ENCODE assay signal across 13 mouse cellular contexts in genomic region chr5:110562741-110563326, GRCm38 (mm10). TPM values are rescaled to one million over a fixed set of nuclear protein-coding genes. Genes with fewer than 3 reads are reported as not detected.
DNase-seq lines count a peak whose midpoint lies in the region; ATAC-seq and TF ChIP-seq lines count a peak whose summit lies in the region.
"Had no signal": no experiment of that assay in that cellular context is flagged by ENCODE, and none has a peak within 500 bp of the region (broad histone marks: within the 10 kb centered on the region; RNA-seq: fewer than 3 reads in every experiment).

No protein-coding gene starts in this region.

- intact Hi-C loops in heart, postnatal 10 days (cut with DNase I): no loop called here

- no peak overlapping the region for H3K27ac ChIP-seq in midbrain, postnatal 0 days (ENCODE audit: low read depth, low read length)
- H3K27ac ChIP-seq in midbrain, embryonic 16.5 days (ENCODE audit: low read length): no peak overlapping the region
- no peak overlapping the region for H3K27ac ChIP-seq in heart, embryonic 11.5 days (ENCODE audit: low read depth, low read length)
- H3K27ac ChIP-seq: liver, embryonic 13.5 days; stomach, embryonic 15.5 days had no signal

- H3K9ac ChIP-seq in midbrain, postnatal 0 days (replicated peaks; ENCODE audit: low read length, poor library complexity, severe bottlenecking): no peak overlapping the region
- H3K9ac ChIP-seq in midbrain, embryonic 16.5 days (ENCODE audit: low read depth, low read length): no peak overlapping the region
- H3K9ac ChIP-seq in heart, embryonic 11.5 days (ENCODE audit: low read depth, low read length): no peak overlapping the region
- H3K9ac ChIP-seq: liver, embryonic 13.5 days; stomach, embryonic 15.5 days had no signal

- no peak overlapping the region for H3K4me3 ChIP-seq in midbrain, postnatal 0 days (ENCODE audit: low read depth, low read length)
- H3K4me3 ChIP-seq in midbrain, embryonic 16.5 days (ENCODE audit: low read depth, low read length): no peak overlapping the region
- no peak overlapping the region for H3K4me3 ChIP-seq in heart, embryonic 11.5 days (ENCODE audit: low read depth, low read length)
- H3K4me3 ChIP-seq: liver, embryonic 13.5 days; stomach, embryonic 15.5 days had no signal

- H3K36me3 ChIP-seq in midbrain, postnatal 0 days (ENCODE audit: insufficient read depth, low read length): 0 out of 2 replicates have a peak, but pooled peaks cover 4% of the 10 kb centered on the region
- H3K36me3 ChIP-seq in midbrain, embryonic 16.5 days (ENCODE audit: control insufficient read depth, insufficient read depth, low read length): no peaks in the 10 kb centered on the region
- no peaks in the 10 kb centered on the region for H3K36me3 ChIP-seq in heart, embryonic 11.5 days (ENCODE audit: control insufficient read depth, insufficient read depth, low read length)
- H3K36me3 ChIP-seq: liver, embryonic 13.5 days; stomach, embryonic 15.5 days had no signal

- no peak overlapping the region for H3K4me2 ChIP-seq in midbrain, postnatal 0 days (ENCODE audit: low read depth, low read length, poor library complexity, severe bottlenecking)
- no peak overlapping the region for H3K4me2 ChIP-seq in midbrain, embryonic 16.5 days (ENCODE audit: low read length)
- H3K4me2 ChIP-seq in heart, embryonic 11.5 days: no peak overlapping the region
- H3K4me2 ChIP-seq: liver, embryonic 13.5 days; stomach, embryonic 15.5 days had no signal

- H3K9me3 ChIP-seq in midbrain, postnatal 0 days (ENCODE audit: low read length): no peaks in the 10 kb centered on the region
- H3K9me3 ChIP-seq in midbrain, embryonic 16.5 days (replicated peaks; ENCODE audit: control insufficient read depth, low read length, poor library complexity, severe bottlenecking): no peaks in the 10 kb centered on the region
- no peaks in the 10 kb centered on the region for H3K9me3 ChIP-seq in heart, embryonic 11.5 days (replicated peaks; ENCODE audit: control insufficient read depth, low read length)
- H3K9me3 ChIP-seq: liver, embryonic 13.5 days; stomach, embryonic 15.5 days had no signal

- no peaks in the 10 kb centered on the region for H3K27me3 ChIP-seq in midbrain, postnatal 0 days (ENCODE audit: insufficient read depth, low read length)
- H3K27me3 ChIP-seq in midbrain, embryonic 16.5 days (ENCODE audit: control insufficient read depth, insufficient read depth, low read depth, low read length): no peaks in the 10 kb centered on the region
- no peaks in the 10 kb centered on the region for H3K27me3 ChIP-seq in heart, embryonic 11.5 days (ENCODE audit: control insufficient read depth, insufficient read depth, low read length)
- H3K27me3 ChIP-seq: liver, embryonic 13.5 days; stomach, embryonic 15.5 days had no signal

- peak; percentile 69 for DNase-seq in midbrain, postnatal 0 days (ENCODE audit: low spot score)
- DNase-seq in frontal cortex, adult 2 months (ENCODE audit: extremely low spot score in 1 of 2, low spot score in 1 of 2): peak; percentile 93
- DNase-seq in left cerebral cortex, adult 18-20 months (ENCODE audit: low spot score in 2 of 2): peak; percentile 89 to 94
- DNase-seq in telencephalon, adult 2 months (ENCODE audit: low read depth, low spot score): peak; percentile 96
- no peak for DNase-seq in heart, postnatal 10 days
- DNase-seq in thymus, postnatal 10 days (ENCODE audit: low spot score in 2 of 2): no peak
- DNase-seq: liver, embryonic 13.5 days had no signal

- no peak for ATAC-seq in midbrain, postnatal 0 days (ENCODE audit: low FRiP score)
- ATAC-seq in midbrain, embryonic 16.5 days: no peak
- ATAC-seq in heart, embryonic 11.5 days (replicated peaks; ENCODE audit: insufficient number of reproducible peaks, low FRiP score, low TSS enrichment): no peak
- ATAC-seq: CD4-positive, CD25-positive, alpha-beta regulatory T cell, adult 4 months had no signal

- H3K4me1 ChIP-seq in midbrain, postnatal 0 days (ENCODE audit: insufficient read depth, low read length): no peaks in the 10 kb centered on the region
- no peaks in the 10 kb centered on the region for H3K4me1 ChIP-seq in midbrain, embryonic 16.5 days (ENCODE audit: control insufficient read depth, insufficient read depth, low read length)
- H3K4me1 ChIP-seq in heart, embryonic 11.5 days (ENCODE audit: control insufficient read depth, insufficient read depth, low read length): no peaks in the 10 kb centered on the region
- H3K4me1 ChIP-seq: stomach, embryonic 15.5 days had no signal

- 82% methylated on average over 16 of the region's 16 CpGs for WGBS in midbrain, postnatal 0 days
- 88% methylated on average over 16 of the region's 16 CpGs for WGBS in midbrain, embryonic 16.5 days
- 67% methylated on average over 16 of the region's 16 CpGs for WGBS in heart, embryonic 11.5 days (ENCODE audit: insufficient replicate concordance)

- TF ChIP-seq CTCF in midbrain, postnatal 0 days (IDR thresholded peaks at IDR 0.05): no peak

RNA-seq across cellular contexts. Expression of gene Galnt9, which starts 18.7 kb away (rescaled TPM):
- total RNA-seq in midbrain, postnatal 0 days (2014; rRNA removed): 29.7 and 34.0 TPM in 2 replicates
- polyA plus RNA-seq in midbrain, postnatal 0 days (2015; fragmentation: Nextera tagmentation; extraction: Ambion mirVana): 21.4 and 23.1 TPM in 2 replicates
- 22.5 and 23.1 TPM in 2 replicates for polyA plus RNA-seq in midbrain, embryonic 16.5 days (2015; fragmentation: Nextera tagmentation; extraction: Ambion mirVana)
- polyA plus RNA-seq in frontal cortex, adult 2 months (2012; rRNA removed): 43.8 and 52.2 TPM in 2 replicates
- total RNA-seq in left cerebral cortex, adult 18-20 months (2021): 100 to 1,000 TPM in 1 of 2 experiments, 10 to 100 TPM in 1; 87.0 to 117 TPM
- not detected for total RNA-seq in heart, postnatal 10 days (2021)
- polyA plus RNA-seq in heart, embryonic 11.5 days (2014; fragmentation: Nextera tagmentation; extraction: Ambion mirVana): not detected in 2 replicates
- total RNA-seq: gastrocnemius, adult 8-10 months; heart, postnatal 25 days had no signal
- polyA plus RNA-seq: liver, embryonic 13.5 days had no signal

Comparison
In these comparisons a context has a peak if more than half of its experiments do, and no peak if none do; other contexts are left out.
1. DNase-seq: peak in midbrain, postnatal 0 days (single experiment), frontal cortex, adult 2 months (2 of 2), left cerebral cortex, adult 18-20 months (2 of 2) and telencephalon, adult 2 months (single experiment); none in heart, postnatal 10 days (0 of 2) and thymus, postnatal 10 days (0 of 2).
2. RNA of gene Galnt9, which starts 18.7 kb away (polyA plus RNA-seq): 43.8 to 52.2 TPM in frontal cortex, adult 2 months, 22.5 to 23.1 TPM in midbrain, embryonic 16.5 days and 21.4 to 23.1 TPM in midbrain, postnatal 0 days; not detected in heart, embryonic 11.5 days; every median in the first group is over 10 times any median in the second.